Mouse (Mus musculus): Measurements from ENCODE around the gene Bloc1s4. TPM values are rescaled to one million over a fixed set of nuclear protein-coding genes. Genes with fewer than 3 reads are reported as not detected.
A peak's percentile ranks its signal among the peaks of the same experiment; 100 is the strongest.

Bloc1s4 gene
- total RNA-seq, 2 experiments from 2014 or later, result 14.0 to 14.2 TPM

DNA sequence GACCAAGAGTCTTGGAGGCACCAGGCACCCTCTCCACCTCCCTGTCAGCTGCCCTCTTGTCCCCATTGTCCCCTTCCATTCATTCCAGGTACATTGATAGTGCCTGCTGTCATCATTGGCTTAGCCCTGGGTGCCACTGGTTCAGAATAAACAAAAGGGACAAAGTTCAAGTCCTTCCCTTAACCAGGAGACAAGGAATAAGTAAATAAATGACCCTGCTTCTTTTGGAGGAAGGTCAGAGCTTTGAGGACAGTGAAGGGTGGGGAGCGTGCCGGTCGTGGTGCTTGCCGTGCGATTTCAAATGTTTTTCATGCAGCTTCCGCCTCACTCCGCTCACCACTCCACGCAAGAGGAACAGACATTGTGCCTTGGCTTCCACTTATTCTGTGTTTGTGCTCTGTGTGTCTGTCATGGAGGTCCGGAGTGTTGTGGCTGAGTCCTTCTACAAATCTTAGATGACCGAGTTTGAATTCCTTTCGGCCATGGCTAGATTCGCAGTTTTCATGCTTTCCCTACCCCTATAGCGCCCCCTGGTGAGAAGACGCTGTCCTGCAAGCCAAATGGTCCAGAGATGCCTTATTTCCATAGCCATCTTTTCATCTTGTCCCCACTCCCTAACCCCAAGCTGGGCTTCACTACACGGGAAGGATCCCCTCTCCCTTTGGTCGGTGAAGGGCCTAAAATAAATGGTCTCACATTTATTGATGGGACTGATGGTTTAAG lies 6.2 kb downstream of the Bloc1s4 start:
- peak; percentile 69 to 96 for DNase-seq

DNA sequence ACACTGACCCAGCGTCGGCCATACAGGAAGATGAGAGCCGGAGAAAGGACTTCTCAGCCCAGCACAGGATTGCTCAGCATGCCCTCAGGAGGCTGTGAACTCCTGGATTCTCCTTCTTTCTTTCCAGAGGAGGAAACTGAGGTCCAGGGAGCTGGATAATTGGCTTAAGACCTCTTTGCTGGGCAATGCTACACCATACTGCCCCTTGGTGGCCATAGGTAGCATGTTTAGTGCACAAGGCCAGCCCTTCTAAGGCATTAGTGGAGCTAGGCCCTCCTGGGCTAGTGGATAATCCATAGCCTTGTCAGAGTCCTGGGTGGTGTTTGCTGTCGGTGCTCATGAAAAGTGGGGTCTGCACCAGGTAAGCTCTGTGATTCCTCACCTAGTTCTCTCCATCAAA lies 8.6 kb downstream of the Bloc1s4 start:
- DNase-seq, result no peak

GRCm38 (mm10) chr5:36738799-36739615 lies 9.4 kb downstream of the Bloc1s4 start:
- peak in 1 of 2 experiments; percentile 75 for DNase-seq

DNA sequence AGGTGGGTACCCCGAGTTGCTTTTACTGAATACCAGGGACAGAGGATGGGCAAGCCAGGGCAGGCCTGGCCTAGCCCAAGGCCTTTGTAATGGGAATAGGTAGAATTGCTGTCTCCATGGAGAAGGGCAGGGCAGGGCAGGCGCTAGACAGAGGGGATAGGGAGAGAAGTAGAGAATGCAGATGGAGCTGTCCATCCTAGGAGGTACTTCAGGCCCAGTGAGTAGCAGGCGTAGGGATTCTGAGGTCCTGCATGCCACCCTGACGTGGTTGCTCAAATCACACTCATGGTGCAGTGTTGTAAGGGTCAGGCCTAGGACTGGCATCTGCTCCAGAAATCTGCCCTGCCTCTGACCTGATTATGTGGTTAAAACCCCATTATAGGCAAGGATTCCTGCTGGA lies 10.7 kb downstream of the Bloc1s4 start:
- no peak for DNase-seq

GRCm38 (mm10) chr5:36736009-36736408 lies 12.4 kb downstream of the Bloc1s4 start:
- DNase-seq, result peak in 1 of 2 experiments; percentile 61

DNA sequence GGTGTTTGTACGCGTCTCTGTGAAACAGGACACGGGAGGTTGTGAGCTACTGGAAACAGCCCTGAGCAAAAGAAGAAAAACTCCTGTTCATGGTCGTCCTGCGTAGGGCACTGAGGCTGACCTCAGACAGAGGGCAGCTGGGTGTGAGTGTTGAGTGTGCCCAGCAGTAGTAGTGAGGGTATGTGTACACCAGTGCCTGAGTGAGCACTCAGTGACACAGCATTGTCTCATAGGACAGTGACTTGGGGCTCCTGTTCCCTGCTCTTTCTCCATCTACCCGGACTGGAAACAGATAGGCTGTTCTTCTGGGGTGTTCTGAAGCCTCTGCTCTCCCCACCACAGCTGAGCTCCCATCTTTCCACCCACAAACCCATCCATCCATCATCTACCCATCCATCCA lies 13.3 kb downstream of the Bloc1s4 start:
- no peak for DNase-seq

GRCm38 (mm10) chr5:36733405-36733804 lies 15.0 kb downstream of the Bloc1s4 start:
- no peak for DNase-seq

DNA sequence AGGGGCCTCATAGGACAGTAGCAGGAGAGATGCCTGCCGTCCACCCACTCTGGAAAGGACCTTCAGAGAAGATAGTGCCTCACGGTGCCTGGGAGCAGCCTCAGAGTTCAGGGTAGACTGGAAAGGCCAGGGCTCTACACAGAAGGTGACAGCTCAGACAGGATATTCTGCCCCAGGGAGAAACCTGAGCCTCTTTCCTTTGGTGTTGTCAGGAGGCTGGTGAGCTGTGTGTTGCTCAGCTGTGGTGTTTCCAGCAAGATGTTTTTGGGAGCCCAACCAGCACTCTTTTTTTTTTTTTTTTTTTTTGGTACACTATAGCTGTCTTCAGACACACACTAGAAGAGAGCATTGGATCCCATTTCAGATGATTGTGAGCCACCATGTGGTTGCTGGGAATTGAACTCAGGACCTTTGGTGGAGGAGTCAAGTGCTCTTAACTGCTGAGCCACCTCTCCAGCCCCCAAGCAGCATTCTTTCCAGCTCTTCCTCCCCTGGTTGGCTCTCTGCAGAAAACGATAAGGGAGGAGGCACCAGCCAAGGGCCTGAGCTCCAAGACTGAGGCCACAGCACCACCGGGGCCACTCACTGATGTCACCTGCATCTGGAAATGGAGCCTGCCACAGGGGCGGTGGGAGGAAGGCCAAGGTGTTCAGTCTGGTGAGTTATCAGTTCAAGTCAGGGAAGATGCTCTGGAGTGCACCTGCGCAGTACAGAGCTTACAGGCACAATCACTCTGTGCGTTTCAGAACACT lies 16.4 kb downstream of the Bloc1s4 start:
- no peak for DNase-seq

DNA sequence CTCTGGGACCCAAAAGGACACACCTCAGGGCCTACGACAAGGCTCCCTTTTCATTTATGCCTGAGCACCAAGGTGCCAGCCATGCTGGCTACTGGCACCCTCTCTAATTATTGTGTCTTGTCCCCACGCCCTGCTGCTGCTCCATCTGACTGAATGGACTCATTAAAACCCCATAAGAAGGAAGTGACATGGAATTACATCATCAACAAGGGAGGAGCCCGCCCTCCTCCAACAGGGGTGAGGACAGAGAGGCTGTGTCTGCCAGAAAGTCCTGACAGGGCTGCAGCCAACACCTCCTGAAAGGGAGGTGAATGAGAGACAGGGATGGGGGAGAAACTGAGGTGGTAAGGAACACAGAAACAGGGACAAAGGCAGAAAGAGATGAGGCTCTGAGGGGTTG lies 17.8 kb downstream of the Bloc1s4 start:
- DNase-seq, result no peak

- DNase-seq, result no peak
These were observed 18.5 kb downstream of the Bloc1s4 start for GRCm38 (mm10) chr5:36729923-36730322.

DNA sequence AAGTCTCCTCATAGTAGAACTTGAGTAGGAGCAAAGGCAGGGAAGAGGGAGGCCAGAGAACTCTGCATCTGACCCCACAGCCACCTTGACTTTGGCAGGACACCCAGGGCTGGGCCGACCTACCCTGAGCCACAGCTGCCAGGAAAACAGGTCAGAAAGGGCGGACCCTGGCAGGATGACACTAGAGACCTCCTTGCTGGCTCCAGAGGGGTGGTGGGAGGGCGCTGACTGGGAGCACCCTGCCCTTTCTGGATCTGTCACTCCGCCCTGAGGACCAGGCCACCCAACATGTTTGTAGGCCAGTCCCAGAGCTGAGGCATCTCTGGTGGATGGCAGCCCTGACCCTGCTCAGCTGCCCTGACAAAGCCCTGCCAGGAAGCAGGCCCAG lies 19.4 kb downstream of the Bloc1s4 start:
- DNase-seq, result no peak

GRCm38 (mm10) chr5:36728403-36729085 lies 19.9 kb downstream of the Bloc1s4 start:
- no peak for DNase-seq

GRCm38 (mm10) chr5:36727776-36728175 lies 20.7 kb downstream of the Bloc1s4 start:
- no peak for DNase-seq

DNA sequence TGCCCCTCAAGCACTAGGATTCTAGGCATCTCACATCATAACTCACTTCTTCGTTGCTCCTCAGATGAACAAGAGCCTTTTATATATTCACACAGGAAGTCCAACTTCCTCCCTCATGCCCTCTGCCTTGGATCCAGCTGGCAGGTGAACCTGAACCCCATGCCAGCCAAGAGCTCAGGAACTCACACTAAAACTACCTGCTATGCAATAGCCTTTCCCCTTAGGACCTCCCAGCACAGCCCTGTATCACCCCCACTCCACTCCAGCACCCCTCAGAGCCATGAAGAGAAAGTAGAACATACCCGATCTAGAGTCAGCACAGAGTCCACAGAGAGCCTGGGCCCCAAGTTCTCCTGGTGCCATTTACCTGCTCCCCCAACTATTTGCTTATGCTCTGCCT lies 21.3 kb downstream of the Bloc1s4 start:
- DNase-seq, result no peak

- peak; percentile 64 to 68 for DNase-seq
These were observed 22.1 kb downstream of the Bloc1s4 start for GRCm38 (mm10) chr5:36726387-36726801.

DNA sequence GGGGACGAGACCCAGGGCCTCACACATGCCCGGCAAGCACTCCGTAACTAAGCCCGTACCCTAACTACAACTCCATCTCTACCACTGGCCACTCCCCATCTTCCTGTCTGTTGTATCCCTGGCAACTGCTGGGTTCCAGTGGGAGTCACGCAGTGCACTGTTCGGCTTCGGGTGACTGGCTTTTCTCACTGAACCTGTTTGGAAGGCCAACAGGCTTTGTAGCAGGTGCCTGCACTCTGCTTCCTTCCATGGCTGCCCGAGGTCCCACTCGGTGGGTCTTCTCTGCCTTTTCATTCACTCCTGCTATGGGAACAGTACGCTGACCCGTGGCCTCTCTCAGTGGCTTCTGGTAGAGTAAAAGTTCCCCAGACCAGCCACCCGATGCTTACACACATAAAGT lies 22.6 kb downstream of the Bloc1s4 start:
- peak in 1 of 2 experiments; percentile 22 for DNase-seq

DNA sequence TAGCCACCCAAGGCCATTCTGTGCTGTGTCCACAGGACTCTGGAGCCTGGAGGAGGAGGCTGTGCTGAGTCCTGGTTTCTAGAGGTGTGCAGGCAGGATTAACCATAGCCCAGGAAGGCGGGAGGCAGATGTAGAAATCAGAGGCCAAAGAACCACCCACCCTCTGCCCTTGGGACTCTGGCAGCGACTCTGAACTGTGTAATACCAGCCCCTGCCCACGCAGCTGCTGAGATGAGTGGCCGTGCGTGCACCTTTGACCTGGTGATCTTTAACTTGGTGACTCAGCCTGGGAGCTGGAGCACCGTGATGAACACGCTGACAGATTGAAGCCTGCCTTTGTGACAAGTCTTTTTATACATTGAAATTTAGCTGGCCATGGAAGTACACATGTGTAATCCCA lies 24.2 kb downstream of the Bloc1s4 start:
- no peak for DNase-seq

- no peak for DNase-seq
These were observed 25.1 kb downstream of the Bloc1s4 start for GRCm38 (mm10) chr5:36723356-36723755.

GRCm38 (mm10) chr5:36722415-36722856 lies 26.0 kb downstream of the Bloc1s4 start:
- DNase-seq, result no peak

- no peak for DNase-seq
These were observed 27.6 kb downstream of the Bloc1s4 start for GRCm38 (mm10) chr5:36720710-36721375.

DNA sequence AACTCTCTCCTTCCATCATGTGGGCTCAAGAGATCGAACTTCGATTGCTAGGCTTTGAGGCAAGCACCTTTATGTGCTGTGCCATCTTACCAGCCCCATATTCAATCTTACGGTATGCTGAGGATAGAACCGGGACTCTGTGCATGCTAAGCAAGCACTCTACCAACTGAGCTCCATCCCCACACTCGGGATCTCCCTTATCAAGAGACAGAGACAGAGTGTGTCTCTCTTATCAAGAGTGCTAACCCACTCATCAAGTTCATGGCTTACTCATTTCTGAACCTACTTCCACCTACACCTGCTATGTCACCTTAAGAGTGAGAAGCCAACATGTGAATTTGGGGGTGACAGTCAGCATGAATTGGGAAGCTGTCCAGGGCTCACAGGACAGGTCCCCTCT lies 28.2 kb downstream of the Bloc1s4 start:
- DNase-seq, result no peak

- DNase-seq, result no peak
These were observed 28.8 kb downstream of the Bloc1s4 start for GRCm38 (mm10) chr5:36719601-36720000.
